Mouse (Mus musculus) forebrain, embryonic 12.5 days (tissue): ENCODE data around the gene Kin. TPM values are rescaled to one million over a fixed set of nuclear protein-coding genes. Genes with fewer than 3 reads are reported as not detected.

Experiments used
- ATAC-seq: fragments of 200-750 bp; cut with Nextera tagmentation; 2 replicates; pipeline ENCODE4 v1.8.0; 2017; ENCODE audit warnings: moderate TSS enrichment; ENCODE audit not compliant: low FRiP score
- H3K27ac ChIP-seq: fragments of 300-500 bp; sonication (generic); 2 replicates; pipeline ENCODE4 v1.5.1; 2016; ENCODE audit warnings: mild to moderate bottlenecking
- H3K27me3 ChIP-seq: fragments of 300-500 bp; sonication (generic); 2 replicates; pipeline ENCODE4 v1.6.1; 2016; ENCODE audit warnings: mild to moderate bottlenecking
- H3K36me3 ChIP-seq: fragments of 300-500 bp; sonication (generic); replicated peaks from 2 replicates; pipeline ENCODE4 v1.6.1; 2016; ENCODE audit warnings: mild to moderate bottlenecking
- H3K4me1 ChIP-seq: fragments of 300-500 bp; sonication (generic); 2 replicates; pipeline ENCODE4 v1.6.1; 2016
- H3K4me2 ChIP-seq: fragments of 300-500 bp; sonication (generic); 2 replicates; pipeline ENCODE4 v1.6.1; 2016; ENCODE audit warnings: mild to moderate bottlenecking, moderate library complexity
- H3K4me3 ChIP-seq: fragments of 300-500 bp; sonication (generic); replicated peaks from 2 replicates; pipeline ENCODE4 v1.5.1; 2016; ENCODE audit warnings: mild to moderate bottlenecking
- H3K9ac ChIP-seq: fragments of 300-500 bp; sonication (generic); 2 replicates; pipeline ENCODE4 v1.6.1; 2016; ENCODE audit warnings: mild to moderate bottlenecking
- H3K9me3 ChIP-seq: fragments of 300-500 bp; sonication (generic); 2 replicates; pipeline ENCODE4 v1.6.1; 2016
- WGBS: fragments of 180-500 bp; shearing (Covaris S2); methylation state at CpG from one replicate; pipeline ENCODE4 v1.1.7; 2016; 5-methylcytosine and 5-hydroxymethylcytosine counted together
- polyA plus RNA-seq: library from polyadenylated mRNA; unstranded; fragments of >200 nt; fragmentation: Nextera tagmentation; extraction: Ambion mirVana; gene quantifications from 2 replicates; pipeline ENCODE4 v1.2.1, GENCODE M21; 2016

The Kin gene
- 44.2 and 44.9 TPM in 2 replicates for polyA plus RNA-seq

- Histone ChIP-seq H3K9ac (peak within 1 kb of the TSS; percentile 90), H3K9me3 (no peaks in the 10 kb centered on the region), H3K27me3 (no peaks in the 10 kb centered on the region), H3K4me2 (peak within 1 kb of the TSS; percentile 75), H3K27ac (peak within 1 kb of the TSS; percentile 87), H3K36me3 (peaks cover 18% of the 10 kb centered on the region), H3K4me1 (peaks cover 27% of the 10 kb centered on the region), H3K4me3 (peak within 1 kb of the TSS; percentile 89)
- WGBS, result under 1% methylated on average over 60 of the region's 61 CpGs
- peak; percentile 98 for ATAC-seq
These were observed at the start of gene Kin, which contains the start of gene Atp5c1 for GRCm38 (mm10) chr2:10080310-10081010. Gene Kin (plus strand): TSS chr2:10080593. Gene Atp5c1 (minus strand): TSS chr2:10080510.

GRCm38 (mm10) chr2:10033684-10034083 lies 46.7 kb upstream of the Kin start:
- Histone ChIP-seq H3K27ac (no peak overlapping the region), H3K9me3 (no peaks in the 10 kb centered on the region), H3K36me3 (no peaks in the 10 kb centered on the region), H3K4me1 (no peaks in the 10 kb centered on the region), H3K9ac (no peak overlapping the region), H3K4me2 (no peak overlapping the region), H3K27me3 (no peaks in the 10 kb centered on the region), H3K4me3 (no peak overlapping the region)
- ATAC-seq, result no peak
- WGBS, result 82% methylated on average over 4 of the region's 4 CpGs

DNA sequence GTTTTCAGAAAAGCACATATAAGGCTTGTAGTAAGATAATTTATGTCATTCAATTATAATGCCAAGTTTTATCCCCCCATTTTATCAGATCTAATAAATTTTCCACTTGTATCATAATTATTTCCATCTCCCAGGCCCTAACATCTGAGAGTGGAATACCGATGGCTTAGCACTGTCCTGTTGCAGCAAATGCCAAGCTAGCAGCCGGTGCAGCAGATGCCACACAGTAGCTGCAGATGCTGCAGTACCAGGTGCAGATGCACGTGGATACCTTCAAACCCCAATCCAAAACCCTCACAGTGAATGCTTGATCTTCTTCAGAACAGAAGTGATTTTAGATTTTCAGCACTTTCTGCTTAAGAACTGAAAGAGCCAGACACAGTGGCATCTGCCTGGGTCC lies 45.4 kb upstream of the Kin start:
- Histone ChIP-seq H3K9ac (no peak overlapping the region), H3K4me1 (no peaks in the 10 kb centered on the region), H3K27me3 (no peaks in the 10 kb centered on the region), H3K27ac (no peak overlapping the region), H3K4me3 (no peak overlapping the region), H3K36me3 (peaks cover 5% of the 10 kb centered on the region), H3K4me2 (no peak overlapping the region), H3K9me3 (no peaks in the 10 kb centered on the region)
- WGBS, result 89% methylated on average over 3 of the region's 3 CpGs
- no peak for ATAC-seq

DNA sequence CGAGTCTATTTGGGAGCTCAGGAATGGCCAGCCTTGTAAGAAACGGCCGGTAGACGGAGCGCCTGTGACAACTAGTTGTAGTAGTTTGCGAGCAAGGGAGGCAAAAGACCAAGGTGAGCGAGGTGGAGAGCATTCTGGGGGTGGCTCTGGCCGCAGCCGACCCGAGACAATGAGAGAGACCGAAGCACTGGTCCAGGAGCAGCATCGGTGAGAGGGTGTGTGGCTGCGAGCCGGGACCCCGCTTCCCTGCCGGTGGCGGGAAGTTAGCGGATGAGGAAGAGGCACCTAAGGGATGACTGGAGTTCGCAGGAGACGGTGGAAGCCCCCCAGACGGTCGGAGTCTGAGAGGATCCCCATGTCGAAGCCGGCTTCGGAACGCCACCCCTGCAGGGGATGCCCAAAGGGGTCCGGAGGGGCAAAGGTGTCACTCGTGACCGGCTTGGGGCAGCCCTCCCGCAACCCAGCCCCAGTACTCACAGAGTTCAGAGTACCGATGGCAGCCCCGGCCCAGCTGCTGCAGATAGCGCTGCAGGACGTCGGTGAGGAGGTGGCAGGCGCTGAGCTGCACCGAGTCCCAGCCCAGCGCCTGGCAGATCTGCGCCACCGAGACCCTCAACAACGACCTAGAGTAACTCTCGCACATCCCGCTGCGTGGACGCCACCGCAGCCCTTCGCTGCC lies 32.5 kb upstream of the Kin start:
- Histone ChIP-seq H3K4me3 (peak overlapping the region; percentile 90), H3K9ac (peak overlapping the region; percentile 79), H3K4me1 (peaks cover 19% of the 10 kb centered on the region), H3K27ac (peak overlapping the region; percentile 63; the same call in 1 of the 2 replicates), H3K36me3 (no peaks in the 10 kb centered on the region), H3K4me2 (peak overlapping the region; percentile 86), H3K9me3 (no peaks in the 10 kb centered on the region), H3K27me3 (no peaks in the 10 kb centered on the region)
- WGBS, result under 1% methylated on average over 46 of the region's 47 CpGs
- peak; percentile 74; the same call in 1 of the 2 replicates for ATAC-seq

GRCm38 (mm10) chr2:10048461-10048860 lies 31.9 kb upstream of the Kin start, which contains the start of gene Taf3:
Gene Taf3 (minus strand): TSS chr2:10048596.
- peaks cover 2% of the 10 kb centered on the region; the same call in 1 of the 2 replicates for H3K36me3 ChIP-seq
- peaks cover 19% of the 10 kb centered on the region for H3K4me1 ChIP-seq
- no peaks in the 10 kb centered on the region for H3K9me3 ChIP-seq
- H3K27me3 ChIP-seq, result no peaks in the 10 kb centered on the region
- H3K4me2 ChIP-seq, result peak within 1 kb of the TSS; percentile 86
- H3K9ac ChIP-seq, result peak within 1 kb of the TSS; percentile 79
- 0% methylated on average over 35 of the region's 36 CpGs for WGBS
- peak; percentile 96 for ATAC-seq
- peak within 1 kb of the TSS; percentile 90 for H3K4me3 ChIP-seq
- H3K27ac ChIP-seq, result peak within 1 kb of the TSS; percentile 63; the same call in 1 of the 2 replicates

DNA sequence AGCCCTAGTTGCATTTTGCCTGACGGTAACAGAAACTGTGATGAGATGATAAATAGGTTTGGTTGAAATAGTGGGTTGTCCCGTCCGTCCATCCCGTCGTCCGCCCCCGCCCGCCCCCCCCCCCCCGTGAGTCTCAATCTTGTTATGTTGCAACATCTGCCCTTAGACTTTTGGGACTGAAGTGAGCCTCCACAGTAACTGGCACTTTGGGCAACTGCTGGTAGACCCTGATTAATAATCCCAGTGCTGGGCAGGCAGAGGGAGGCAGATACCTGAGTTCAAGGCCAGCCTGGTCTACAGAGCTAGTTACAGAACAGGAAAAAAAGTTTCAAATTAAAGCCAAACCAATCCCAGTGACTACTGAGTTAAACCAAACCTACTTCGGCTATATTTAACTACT lies 30.9 kb upstream of the Kin start:
- WGBS, result 18% methylated on average over 10 of the region's 10 CpGs
- H3K9ac ChIP-seq, result peak overlapping the region; percentile 79
- no peak overlapping the region for H3K27ac ChIP-seq
- peaks cover 19% of the 10 kb centered on the region for H3K4me1 ChIP-seq
- peak overlapping the region; percentile 86 for H3K4me2 ChIP-seq
- peak overlapping the region; percentile 90 for H3K4me3 ChIP-seq
- ATAC-seq, result no peak
- no peaks in the 10 kb centered on the region for H3K27me3 ChIP-seq
- H3K9me3 ChIP-seq, result no peaks in the 10 kb centered on the region
- peaks cover 10% of the 10 kb centered on the region for H3K36me3 ChIP-seq

- no peak for ATAC-seq
- Histone ChIP-seq H3K27me3 (no peaks in the 10 kb centered on the region), H3K4me2 (no peak overlapping the region), H3K9ac (no peak overlapping the region), H3K4me3 (no peak overlapping the region), H3K36me3 (peaks cover 24% of the 10 kb centered on the region), H3K9me3 (no peaks in the 10 kb centered on the region), H3K4me1 (peaks cover 19% of the 10 kb centered on the region), H3K27ac (no peak overlapping the region)
- WGBS, result 93% methylated on average over 3 of the region's 3 CpGs
These were observed 29.5 kb upstream of the Kin start for GRCm38 (mm10) chr2:10050878-10051277.

GRCm38 (mm10) chr2:10051996-10052395 lies 28.4 kb upstream of the Kin start:
- ATAC-seq, result no peak
- WGBS, result 100% methylated on average over 1 of the region's 1 CpGs
- H3K9ac ChIP-seq, result no peak overlapping the region
- no peaks in the 10 kb centered on the region for H3K27me3 ChIP-seq
- H3K4me1 ChIP-seq, result peaks cover 12% of the 10 kb centered on the region
- no peaks in the 10 kb centered on the region for H3K9me3 ChIP-seq
- H3K4me2 ChIP-seq, result no peak overlapping the region
- H3K27ac ChIP-seq, result no peak overlapping the region
- peaks cover 33% of the 10 kb centered on the region for H3K36me3 ChIP-seq
- H3K4me3 ChIP-seq, result no peak overlapping the region

GRCm38 (mm10) chr2:10058836-10059235 lies 21.6 kb upstream of the Kin start:
- Histone ChIP-seq H3K27me3 (no peaks in the 10 kb centered on the region), H3K4me3 (no peak overlapping the region), H3K4me1 (no peaks in the 10 kb centered on the region), H3K9me3 (no peaks in the 10 kb centered on the region), H3K36me3 (peaks cover 85% of the 10 kb centered on the region), H3K27ac (no peak overlapping the region), H3K4me2 (no peak overlapping the region), H3K9ac (no peak overlapping the region)
- 86% methylated on average over 5 of the region's 5 CpGs for WGBS
- ATAC-seq, result no peak

GRCm38 (mm10) chr2:10071751-10072150 lies 8.6 kb upstream of the Kin start:
- no peak overlapping the region for H3K9ac ChIP-seq
- no peaks in the 10 kb centered on the region for H3K9me3 ChIP-seq
- 86% methylated on average over 7 of the region's 7 CpGs for WGBS
- no peak for ATAC-seq
- no peak overlapping the region for H3K4me2 ChIP-seq
- no peak overlapping the region for H3K27ac ChIP-seq
- no peaks in the 10 kb centered on the region for H3K27me3 ChIP-seq
- no peak overlapping the region for H3K4me3 ChIP-seq
- H3K4me1 ChIP-seq, result no peaks in the 10 kb centered on the region
- H3K36me3 ChIP-seq, result peaks cover 33% of the 10 kb centered on the region

- Histone ChIP-seq H3K4me1 (peaks cover 16% of the 10 kb centered on the region), H3K4me3 (no peak overlapping the region)
These were observed 5.9 kb upstream of the Kin start for GRCm38 (mm10) chr2:10074470-10074869.

GRCm38 (mm10) chr2:10076675-10077074 lies 3.7 kb upstream of the Kin start:
- H3K27me3 ChIP-seq, result no peaks in the 10 kb centered on the region

More at GRCm38 (mm10) chr2:10074470-10074869, 5.9 kb upstream of the Kin start:
- Histone ChIP-seq H3K36me3 (peaks cover 12% of the 10 kb centered on the region), H3K27ac (no peak overlapping the region), H3K9me3 (no peaks in the 10 kb centered on the region), H3K27me3 (no peaks in the 10 kb centered on the region), H3K4me2 (no peak overlapping the region), H3K9ac (no peak overlapping the region)
- ATAC-seq, result no peak
- WGBS, result 85% methylated on average over 7 of the region's 7 CpGs

More at GRCm38 (mm10) chr2:10076675-10077074, 3.7 kb upstream of the Kin start:
- Histone ChIP-seq H3K9ac (no peak overlapping the region), H3K4me3 (no peak overlapping the region), H3K27ac (no peak overlapping the region), H3K36me3 (peaks cover 9% of the 10 kb centered on the region), H3K9me3 (no peaks in the 10 kb centered on the region), H3K4me1 (peaks cover 22% of the 10 kb centered on the region), H3K4me2 (no peak overlapping the region)
- WGBS, result 91% methylated on average over 8 of the region's 8 CpGs
- ATAC-seq, result no peak
